Mouse (Mus musculus) embryonic facial prominence, embryonic 15.5 days (tissue): ENCODE measurements around the gene Tmem8b. TPM values are rescaled to one million over a fixed set of nuclear protein-coding genes. Genes with fewer than 3 reads are reported as not detected.

Experiments used
- ATAC-seq: fragments of 200-750 bp; cut with Nextera tagmentation; 2 replicates; pipeline ENCODE4 v1.8.0; 2017; ENCODE audit warnings: low read depth, moderate TSS enrichment; ENCODE audit not compliant: insufficient number of reproducible peaks, low FRiP score, low TSS enrichment
- H3K27ac ChIP-seq: fragments of 300-500 bp; sonication (generic); replicated peaks from 2 replicates; pipeline ENCODE4 v1.5.1; 2015; ENCODE audit warnings: mild to moderate bottlenecking, inconsistent platforms
- H3K27me3 ChIP-seq: fragments of 300-500 bp; sonication (generic); 2 replicates; pipeline ENCODE4 v1.6.1; 2015; ENCODE audit warnings: inconsistent platforms
- H3K36me3 ChIP-seq: fragments of 300-500 bp; sonication (generic); 2 replicates; pipeline ENCODE4 v1.6.1; 2015; ENCODE audit warnings: mild to moderate bottlenecking, inconsistent platforms
- H3K4me1 ChIP-seq: fragments of 300-500 bp; sonication (generic); 2 replicates; pipeline ENCODE4 v1.6.1; 2015; ENCODE audit warnings: inconsistent platforms
- H3K4me2 ChIP-seq: fragments of 300-500 bp; sonication (generic); replicated peaks from 2 replicates; pipeline ENCODE4 v1.6.1; 2015; ENCODE audit warnings: mild to moderate bottlenecking, inconsistent platforms
- H3K4me3 ChIP-seq: fragments of 300-500 bp; sonication (generic); replicated peaks from 2 replicates; pipeline ENCODE4 v1.5.1; 2015; ENCODE audit warnings: mild to moderate bottlenecking, inconsistent platforms
- H3K9ac ChIP-seq: fragments of 300-500 bp; sonication (generic); 2 replicates; pipeline ENCODE4 v1.6.1; 2015; ENCODE audit warnings: inconsistent platforms
- H3K9me3 ChIP-seq: fragments of 300-500 bp; sonication (generic); replicated peaks from 2 replicates; pipeline ENCODE4 v1.6.1; 2016; ENCODE audit warnings: inconsistent platforms
- WGBS: fragments of 180-500 bp; shearing (Covaris S2); methylation state at CpG from one replicate; pipeline ENCODE4 v1.1.7; 2015; 5-methylcytosine and 5-hydroxymethylcytosine counted together
- polyA plus RNA-seq: library from polyadenylated mRNA; unstranded; fragments of >200 nt; fragmentation: Nextera tagmentation; extraction: Ambion mirVana; gene quantifications from 2 replicates; pipeline ENCODE4 v1.2.1, GENCODE M21; 2015

The Tmem8b gene
- polyA plus RNA-seq, 1 experiment from 2014 or later: 6.1 TPM

DNA sequence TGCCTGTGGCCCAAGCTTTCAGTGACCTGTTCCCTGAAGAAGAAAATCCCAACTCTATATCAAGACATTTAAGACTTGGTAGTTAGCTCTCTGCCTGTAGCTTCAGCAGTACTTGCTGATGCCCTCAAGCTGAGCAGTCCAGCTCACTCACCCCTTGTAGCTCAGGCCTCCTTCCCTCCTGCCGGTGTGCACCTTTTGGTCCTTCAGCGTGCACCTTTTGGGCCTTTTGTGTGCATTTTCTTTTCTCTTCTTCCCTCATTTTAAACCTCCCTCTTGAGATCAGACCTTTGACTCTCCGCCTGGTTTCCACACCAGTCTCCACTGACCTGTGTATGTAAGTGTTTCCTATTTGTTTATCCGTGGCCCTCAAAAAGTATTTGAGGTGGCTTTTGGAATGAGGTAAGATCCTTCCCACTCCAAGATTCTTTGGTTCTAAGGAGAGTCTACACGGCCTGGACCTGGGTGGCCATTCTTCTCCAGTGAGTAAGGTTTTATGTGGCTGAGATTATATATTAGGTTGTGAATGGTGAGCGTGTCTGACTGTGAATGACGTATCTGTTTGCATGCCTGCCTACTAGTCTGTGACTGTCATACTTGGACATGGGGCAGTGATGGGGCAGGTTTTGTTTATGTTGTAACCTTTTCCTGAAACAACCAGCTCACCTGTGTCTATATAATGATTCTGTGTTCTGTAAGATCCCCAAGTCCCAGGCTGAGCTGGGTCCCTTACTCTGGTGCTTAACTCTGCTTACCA lies 34.0 kb upstream of the Tmem8b start:
- H3K4me3 ChIP-seq: no peak overlapping the region
- no peaks in the 10 kb centered on the region for H3K9me3 ChIP-seq
- H3K27me3 ChIP-seq: no peaks in the 10 kb centered on the region
- ATAC-seq: no peak
- H3K9ac ChIP-seq: no peak overlapping the region
- no peak overlapping the region for H3K4me2 ChIP-seq
- WGBS: 88% methylated on average over 7 of the region's 7 CpGs
- no peak overlapping the region for H3K27ac ChIP-seq
- peaks cover 33% of the 10 kb centered on the region for H3K4me1 ChIP-seq
- no peaks in the 10 kb centered on the region for H3K36me3 ChIP-seq

DNA sequence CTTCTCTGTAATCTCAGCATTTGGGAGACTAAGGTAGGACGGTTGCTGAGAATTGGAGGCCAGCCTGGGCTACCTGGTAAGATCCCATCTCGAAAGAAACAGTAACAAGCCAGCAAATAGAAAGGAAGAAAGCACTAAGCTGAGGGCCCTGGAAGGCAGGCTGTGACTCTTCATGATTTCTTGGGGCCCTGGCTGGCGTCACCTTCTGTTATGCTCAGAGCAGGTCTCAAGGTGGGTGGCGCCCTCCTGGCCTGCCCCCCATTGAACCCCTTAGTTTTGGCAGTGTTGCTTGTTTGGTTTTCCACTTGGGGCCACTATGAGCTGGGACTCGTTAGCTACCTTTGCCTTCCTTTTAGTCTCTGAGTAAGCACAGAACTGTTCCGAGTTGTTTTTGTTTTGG lies 32.0 kb upstream of the Tmem8b start:
- 0 out of 2 replicates have a peak, but pooled peaks cover 6% of the 10 kb centered on the region for H3K36me3 ChIP-seq
- ATAC-seq: no peak
- 63% methylated on average over 6 of the region's 6 CpGs for WGBS
- H3K4me2 ChIP-seq: no peak overlapping the region
- no peak overlapping the region for H3K27ac ChIP-seq
- no peaks in the 10 kb centered on the region for H3K9me3 ChIP-seq
- H3K9ac ChIP-seq: no peak overlapping the region
- no peak overlapping the region for H3K4me3 ChIP-seq
- H3K4me1 ChIP-seq: peaks cover 24% of the 10 kb centered on the region
- no peaks in the 10 kb centered on the region for H3K27me3 ChIP-seq

DNA sequence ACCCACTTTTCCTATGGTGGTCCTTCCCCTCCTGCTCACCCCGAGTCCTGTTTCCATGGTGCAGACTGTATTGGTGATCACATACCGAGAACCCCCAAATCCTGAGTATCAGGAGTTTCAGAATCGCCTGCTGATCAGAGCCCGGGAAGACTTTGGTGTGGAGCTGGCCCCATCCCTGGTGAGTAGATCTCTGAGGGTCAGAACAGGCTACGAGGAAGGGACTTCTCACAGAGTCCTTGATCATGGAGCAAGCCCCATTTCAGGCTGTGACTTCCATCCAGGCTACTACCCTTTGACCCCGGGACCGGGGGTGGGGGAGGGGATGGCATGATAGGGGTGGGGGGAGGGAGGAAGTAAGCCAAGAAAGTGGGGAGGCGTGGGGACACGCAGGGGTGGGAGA lies 28.7 kb upstream of the Tmem8b start:
- Histone ChIP-seq H3K9ac (no peak overlapping the region), H3K4me2 (no peak overlapping the region)
- WGBS: 69% methylated on average over 9 of the region's 9 CpGs

DNA sequence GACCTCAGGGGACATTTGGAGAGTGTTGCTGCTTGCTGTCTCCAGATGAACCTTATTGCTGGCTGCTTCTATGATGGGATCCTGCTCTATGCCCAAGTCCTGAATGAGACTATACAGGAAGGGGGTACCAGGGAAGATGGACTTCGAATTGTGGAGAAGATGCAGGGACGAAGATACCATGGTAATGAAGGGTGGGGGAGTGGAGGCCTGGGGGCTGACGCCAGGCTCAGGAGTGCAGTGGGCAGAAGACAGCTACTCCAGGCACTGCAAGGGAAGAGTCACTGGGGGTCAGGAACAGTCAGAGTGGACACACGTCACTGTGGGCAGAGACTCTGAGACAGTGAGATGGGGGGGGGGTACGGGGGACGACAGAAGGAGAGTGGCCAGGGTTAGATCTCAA lies 28.3 kb upstream of the Tmem8b start:
- Histone ChIP-seq H3K27me3 (no peaks in the 10 kb centered on the region), H3K36me3 (peaks cover 27% of the 10 kb centered on the region; the same call in 1 of the 2 replicates), H3K4me2 (no peak overlapping the region), H3K9me3 (no peaks in the 10 kb centered on the region), H3K27ac (no peak overlapping the region), H3K4me3 (no peak overlapping the region), H3K9ac (no peak overlapping the region), H3K4me1 (no peaks in the 10 kb centered on the region)
- 83% methylated on average over 6 of the region's 6 CpGs for WGBS
- no peak for ATAC-seq

More for the DNA sequence above, 28.7 kb upstream of the Tmem8b start:
- H3K36me3 ChIP-seq: peaks cover 24% of the 10 kb centered on the region; the same call in 1 of the 2 replicates
- H3K27me3 ChIP-seq: no peaks in the 10 kb centered on the region
- no peaks in the 10 kb centered on the region for H3K9me3 ChIP-seq
- no peak overlapping the region for H3K4me3 ChIP-seq
- H3K27ac ChIP-seq: no peak overlapping the region
- no peaks in the 10 kb centered on the region for H3K4me1 ChIP-seq
- ATAC-seq: no peak

DNA sequence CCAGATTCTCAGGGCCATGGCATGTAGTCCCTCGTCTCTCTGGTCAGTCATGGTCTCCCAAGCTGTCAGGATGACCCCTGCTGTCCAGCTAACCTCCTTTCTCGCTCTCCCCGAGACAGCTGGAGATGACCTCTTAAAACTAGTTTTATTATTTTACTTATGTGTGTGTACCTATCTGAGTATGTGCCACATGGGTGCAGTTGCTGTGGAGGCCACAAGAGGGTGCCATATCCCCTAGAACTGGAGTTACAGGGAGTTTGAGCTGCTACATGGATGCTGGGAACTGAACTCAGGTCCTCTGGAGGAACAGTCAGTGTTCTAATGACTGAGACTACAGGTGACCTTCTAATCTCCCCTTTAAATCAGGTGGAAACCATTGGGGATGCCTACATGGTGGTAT lies 19.0 kb upstream of the Tmem8b start:
- no peak for ATAC-seq
- H3K27ac ChIP-seq: no peak overlapping the region
- H3K27me3 ChIP-seq: no peaks in the 10 kb centered on the region
- H3K4me2 ChIP-seq: no peak overlapping the region
- no peaks in the 10 kb centered on the region; the same call in 1 of the 2 replicates for H3K9me3 ChIP-seq
- peaks cover 54% of the 10 kb centered on the region for H3K36me3 ChIP-seq
- no peak overlapping the region for H3K4me3 ChIP-seq
- H3K9ac ChIP-seq: no peak overlapping the region
- WGBS: 86% methylated on average over 3 of the region's 3 CpGs
- peaks cover 9% of the 10 kb centered on the region; the same call in 1 of the 2 replicates for H3K4me1 ChIP-seq

DNA sequence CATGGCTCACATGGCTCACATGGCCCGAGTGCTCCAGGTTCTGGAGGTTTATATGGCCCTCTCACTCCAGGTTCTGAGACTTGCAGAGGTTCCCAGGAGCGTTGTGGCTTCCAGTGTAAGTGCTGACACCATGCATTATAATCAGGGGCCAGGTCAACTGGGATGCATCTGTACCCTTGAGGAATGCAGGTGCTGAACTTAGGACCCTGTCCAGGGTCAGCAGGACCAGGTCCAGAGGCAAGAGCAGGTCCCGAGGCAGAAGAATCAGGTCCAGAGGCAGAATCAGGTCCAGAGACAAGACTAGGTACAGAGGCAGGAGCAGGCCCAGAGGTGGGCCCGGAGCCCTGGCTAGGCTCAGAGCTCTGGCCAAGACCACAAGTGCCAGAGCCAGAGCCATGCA lies 16.0 kb upstream of the Tmem8b start:
- H3K9ac ChIP-seq: no peak overlapping the region
- H3K4me1 ChIP-seq: peaks cover 18% of the 10 kb centered on the region; the same call in 1 of the 2 replicates
- H3K9me3 ChIP-seq: no peaks in the 10 kb centered on the region; the same call in 1 of the 2 replicates
- H3K36me3 ChIP-seq: peaks cover 26% of the 10 kb centered on the region
- ATAC-seq: no peak
- no peak overlapping the region for H3K4me2 ChIP-seq
- no peak overlapping the region for H3K27ac ChIP-seq
- whole genome bisulfite sequencing: 86% methylated on average over 4 of the region's 4 CpGs
- no peak overlapping the region for H3K4me3 ChIP-seq
- H3K27me3 ChIP-seq: no peaks in the 10 kb centered on the region

DNA sequence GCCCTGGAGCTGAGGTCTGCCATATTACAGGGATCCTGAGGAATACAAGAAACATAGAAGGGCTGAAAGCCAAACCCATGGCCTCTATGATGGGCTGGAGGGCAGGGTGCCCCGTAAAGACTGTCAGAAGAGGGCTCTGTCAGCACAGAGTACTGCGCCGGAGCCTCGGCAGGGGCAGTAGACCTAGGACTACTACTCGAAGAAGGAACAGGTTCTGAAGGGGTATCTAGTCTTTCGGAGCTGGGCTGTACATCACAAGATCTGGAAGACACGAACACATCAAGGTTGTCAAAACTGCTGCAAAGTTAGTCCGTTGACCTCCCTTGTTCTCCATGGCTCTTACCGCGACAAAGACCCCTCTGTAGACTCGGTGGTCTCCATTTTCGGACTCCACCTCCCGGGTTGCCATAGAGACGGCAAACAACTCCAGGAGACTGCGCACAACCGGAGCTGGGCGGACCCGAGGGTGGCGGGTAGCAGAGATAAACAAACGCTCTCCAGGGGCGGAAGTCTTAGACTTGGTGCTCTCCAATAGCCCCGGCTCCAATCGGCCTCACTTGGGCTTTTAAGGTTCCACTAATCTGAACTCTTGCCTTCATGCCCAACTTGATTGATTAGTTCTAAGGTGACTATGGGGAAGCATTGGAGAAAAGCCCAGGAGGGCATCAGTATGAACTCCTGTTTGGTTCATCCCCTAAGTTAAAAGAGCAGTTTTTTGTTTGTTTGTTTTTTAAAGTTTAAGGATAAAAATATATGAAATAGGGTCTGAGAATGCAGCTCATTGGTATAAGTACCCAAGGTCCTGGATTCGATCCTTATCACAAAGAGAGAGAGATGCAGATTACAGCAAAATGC lies 15.4 kb upstream of the Tmem8b start, which contains the start of gene Spag8:
TSS of gene Spag8 (minus strand) at position 434 of the 855 bp plus-strand sequence.
- peak within 1 kb of the TSS; percentile 23 for H3K4me3 ChIP-seq

DNA sequence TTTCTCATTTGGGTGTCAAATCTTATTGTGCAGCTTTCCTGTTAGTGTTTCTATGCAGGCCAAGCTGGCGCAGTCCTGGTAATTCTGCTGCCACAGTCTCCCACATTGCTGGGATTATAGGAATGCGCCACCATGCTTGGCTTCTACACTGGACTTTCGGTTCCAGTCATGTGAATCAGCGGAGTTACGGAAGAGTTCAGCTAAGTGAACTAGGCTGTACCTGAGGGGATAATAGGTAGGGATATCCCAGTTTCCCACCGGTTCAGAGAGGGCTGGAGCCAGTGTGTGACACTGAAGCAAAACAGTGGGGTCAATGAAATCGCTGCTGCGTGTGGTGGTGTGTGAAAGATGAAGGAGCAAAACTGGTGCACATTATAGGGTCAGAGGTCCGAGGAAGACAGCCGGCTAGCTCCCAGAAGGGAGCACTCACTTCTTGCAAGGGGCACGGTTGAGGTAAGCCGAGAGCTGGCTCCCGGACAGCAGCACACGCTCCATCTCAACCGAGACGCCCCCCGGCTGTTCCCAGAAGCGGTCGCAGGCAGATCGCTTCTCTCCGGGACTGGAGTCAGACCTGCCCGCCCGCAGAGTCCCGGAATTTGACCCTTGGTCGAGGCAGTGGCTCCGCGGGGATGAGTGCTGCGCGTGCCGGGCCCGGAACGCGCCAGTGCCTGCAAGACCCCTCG lies 13.0 kb upstream of the Tmem8b start:
- Histone ChIP-seq H3K36me3 (no peaks in the 10 kb centered on the region), H3K27me3 (peaks cover 8% of the 10 kb centered on the region; the same call in 1 of the 2 replicates), H3K4me1 (peaks cover 18% of the 10 kb centered on the region; the same call in 1 of the 2 replicates), H3K4me2 (peak overlapping the region; percentile 60), H3K9me3 (no peaks in the 10 kb centered on the region), H3K4me3 (peak overlapping the region; percentile 91), H3K27ac (peak overlapping the region; percentile 89), H3K9ac (peak overlapping the region; percentile 80)
- 5% methylated on average over 34 of the region's 34 CpGs for WGBS
- peak; percentile 30; the same call in 1 of the 2 replicates for ATAC-seq

More for the DNA sequence above, 15.4 kb upstream of the Tmem8b start, which contains the start of gene Spag8:
- Histone ChIP-seq H3K9ac (no peak within 1 kb of the TSS), H3K27ac (no peak within 1 kb of the TSS), H3K36me3 (peaks cover 21% of the 10 kb centered on the region), H3K4me1 (peaks cover 18% of the 10 kb centered on the region; the same call in 1 of the 2 replicates), H3K4me2 (peak within 1 kb of the TSS; percentile 38), H3K27me3 (no peaks in the 10 kb centered on the region), H3K9me3 (no peaks in the 10 kb centered on the region; the same call in 1 of the 2 replicates)
- ATAC-seq: no peak
- WGBS: 16% methylated on average over 24 of the region's 24 CpGs

DNA sequence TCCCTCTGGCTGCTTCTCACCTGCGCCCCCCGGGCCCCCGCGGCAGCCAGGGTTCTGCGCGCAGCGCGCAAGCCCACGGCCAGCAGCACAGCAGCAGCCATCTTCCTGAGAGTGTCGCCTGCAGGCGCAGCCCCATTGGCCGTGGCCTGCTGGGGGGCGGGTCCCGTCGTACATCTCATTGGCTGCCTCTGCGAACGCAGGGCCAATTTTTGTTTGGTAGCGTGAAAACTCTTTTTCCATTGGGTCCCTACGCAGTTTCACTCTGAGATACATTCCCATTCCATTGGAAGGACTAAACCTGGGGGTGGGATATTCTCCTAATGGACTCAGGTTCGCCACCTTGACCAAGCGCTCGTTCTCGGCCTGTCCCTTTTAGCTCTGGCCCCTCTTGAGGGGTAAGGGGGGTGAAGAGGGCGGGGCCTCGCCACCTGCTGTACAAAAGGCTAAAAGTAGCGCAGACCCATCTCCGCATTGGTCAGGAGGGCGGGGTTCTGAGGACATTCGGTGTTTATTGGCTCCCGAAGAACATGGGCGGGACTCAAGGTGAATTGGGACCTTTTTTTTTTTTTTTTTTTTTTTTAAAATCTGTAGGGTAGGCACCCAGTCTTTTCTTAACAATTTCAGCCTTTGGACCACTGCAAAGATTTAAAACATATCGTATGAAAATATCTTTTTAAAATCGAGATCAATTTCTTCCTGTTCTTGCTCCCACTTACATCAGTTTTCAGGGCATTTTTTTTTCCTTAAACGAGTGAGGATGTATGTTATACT lies 12.2 kb upstream of the Tmem8b start, which contains the start of gene Hint2:
TSS of gene Hint2 (minus strand) at position 128 of the 771 bp plus-strand sequence.
- Histone ChIP-seq H3K9me3 (no peaks in the 10 kb centered on the region), H3K36me3 (no peaks in the 10 kb centered on the region), H3K4me3 (peak within 1 kb of the TSS; percentile 91), H3K4me1 (peaks cover 18% of the 10 kb centered on the region; the same call in 1 of the 2 replicates), H3K27ac (peak within 1 kb of the TSS; percentile 89), H3K27me3 (peaks cover 9% of the 10 kb centered on the region; the same call in 1 of the 2 replicates), H3K4me2 (peak within 1 kb of the TSS; percentile 60), H3K9ac (peak within 1 kb of the TSS; percentile 80)
- WGBS: under 1% methylated on average over 34 of the region's 34 CpGs
- ATAC-seq: peak; percentile 94

DNA sequence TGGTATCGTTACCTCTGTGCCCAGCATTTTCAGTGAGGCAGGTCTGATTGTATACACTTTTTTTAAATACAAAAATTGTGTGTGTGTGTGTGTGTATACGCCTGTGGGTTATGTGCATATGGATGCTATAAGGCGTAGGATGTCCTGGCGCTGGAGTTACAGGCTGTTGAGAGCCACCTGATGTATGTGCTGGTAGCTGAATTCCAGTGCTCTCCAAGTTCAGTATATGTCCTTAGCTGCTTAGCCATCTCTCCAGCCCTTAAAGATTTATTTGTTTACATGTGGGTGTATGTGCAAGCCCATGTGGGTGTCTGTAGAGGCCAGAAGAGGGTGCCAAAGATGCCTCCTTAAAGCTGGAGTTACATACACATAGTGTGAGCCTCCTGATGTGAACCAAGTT lies 11.6 kb upstream of the Tmem8b start:
- no peak for ATAC-seq
- Histone ChIP-seq H3K4me1 (peaks cover 18% of the 10 kb centered on the region; the same call in 1 of the 2 replicates), H3K9ac (no peak overlapping the region), H3K4me3 (peak overlapping the region; percentile 91), H3K9me3 (no peaks in the 10 kb centered on the region), H3K4me2 (peak overlapping the region; percentile 60), H3K27ac (no peak overlapping the region), H3K27me3 (peaks cover 16% of the 10 kb centered on the region), H3K36me3 (no peaks in the 10 kb centered on the region)
- WGBS: 67% methylated on average over 4 of the region's 4 CpGs
